Mouse (Mus musculus): ENCODE measurements around the gene Ppp2r5c.

DNA sequence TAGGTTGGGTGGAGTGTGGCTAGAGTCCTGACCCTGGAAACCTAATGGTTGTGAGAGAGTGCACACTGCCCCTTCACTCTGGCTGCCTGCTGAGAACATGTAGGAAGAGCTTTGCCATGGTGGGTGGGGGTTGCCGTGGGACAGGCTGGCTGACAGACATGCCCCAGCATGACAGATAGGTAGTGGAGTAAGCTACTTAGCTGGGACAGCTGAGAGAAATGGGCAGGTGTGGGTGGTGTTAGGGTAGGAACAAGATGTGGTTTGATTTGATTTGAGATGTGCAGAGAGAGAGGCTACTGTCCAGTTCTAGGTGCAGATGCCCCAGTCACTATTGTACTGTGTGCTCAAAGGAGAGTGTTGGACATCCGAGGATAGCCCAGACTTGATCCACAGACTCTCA, 86.2 kb downstream of the Ppp2r5c start:
- TF ChIP-seq CTCF (IDR thresholded peaks at IDR 0.05 in 2 of 3, conservative IDR thresholded peaks at IDR 0.05 in 1 of 3; ENCODE audit: control insufficient read depth in 1 of 3, insufficient read depth in 1 of 3, low read depth in 2 of 3, low read length in 3 of 3, poor library complexity in 1 of 3, severe bottlenecking in 1 of 3) (no peak), GABPA (IDR thresholded peaks at IDR 0.05; ENCODE audit: low read depth, low read length) (no peak), MAX (IDR thresholded peaks at IDR 0.05; ENCODE audit: low read length) (no peak), MAFK (IDR thresholded peaks at IDR 0.05; ENCODE audit: borderline replicate concordance, low read depth, low read length) (no peak), KAT2A (conservative IDR thresholded peaks at IDR 0.05; ENCODE audit: low read depth, low read length) (no peak)

Measured in MEL (cell line).